Mouse (Mus musculus) lung, embryonic 14.5 days (tissue): Measurements from ENCODE around the gene Ptprc. TPM values are rescaled to one million over a fixed set of nuclear protein-coding genes. Genes with fewer than 3 reads are reported as not detected.
A peak's percentile ranks its signal among the peaks of the same experiment; 100 is the strongest.

Source experiments
- ATAC-seq: fragments of 200-750 bp; cut with Nextera tagmentation; 2 replicates; pipeline ENCODE4 v1.8.0; 2017; ENCODE audit warnings: mild to moderate bottlenecking, moderate TSS enrichment, moderate library complexity; ENCODE audit not compliant: insufficient read depth
- DNase-seq: peaks from one replicate; pipeline ENCODE4 v3.0.0-alpha.2; 2015
- H3K27ac ChIP-seq: fragments of 300-500 bp; sonication (generic); 2 replicates; pipeline ENCODE4 v1.5.1; 2014; ENCODE audit warnings: low read depth, mild to moderate bottlenecking, moderate library complexity
- H3K27me3 ChIP-seq: fragments of 300-500 bp; sonication (generic); 2 replicates; pipeline ENCODE4 v1.6.1; 2014; ENCODE audit warnings: low read length, control low read depth; ENCODE audit not compliant: insufficient read depth
- H3K36me3 ChIP-seq: fragments of 300-500 bp; sonication (generic); 2 replicates; pipeline ENCODE4 v1.6.1; 2014; ENCODE audit warnings: control low read depth; ENCODE audit not compliant: insufficient read depth
- H3K4me1 ChIP-seq: fragments of 300-500 bp; sonication (generic); 2 replicates; pipeline ENCODE4 v1.6.1; 2014; ENCODE audit warnings: antibody characterized with exemption, control low read depth; ENCODE audit not compliant: insufficient read depth
- H3K4me2 ChIP-seq: fragments of 300-500 bp; sonication (generic); 2 replicates; pipeline ENCODE4 v1.6.1; 2014; ENCODE audit warnings: mild to moderate bottlenecking
- H3K4me3 ChIP-seq: fragments of 300-500 bp; sonication (generic); 2 replicates; pipeline ENCODE4 v1.5.1; 2014; ENCODE audit warnings: low read depth, low read length
- H3K9ac ChIP-seq: fragments of 300-500 bp; sonication (generic); 2 replicates; pipeline ENCODE4 v1.6.1; 2014
- H3K9me3 ChIP-seq: fragments of 300-500 bp; sonication (generic); 2 replicates; pipeline ENCODE4 v1.6.1; 2016; ENCODE audit warnings: low read depth, low read length, control low read depth
- CTCF ChIP-seq: IDR thresholded peaks from 2 replicates; pipeline ENCODE4 v1.5.1; 2016; ENCODE audit warnings: antibody characterized with exemption, low read depth
- WGBS: fragments of 180-500 bp; shearing (Covaris S2); extraction: QIAGEN DNeasy Blood & Tissue Kit; methylation state at CpG from one replicate; pipeline ENCODE4 v1.1.7; 2014; 5-methylcytosine and 5-hydroxymethylcytosine counted together
- polyA plus RNA-seq: library from polyadenylated mRNA; unstranded; fragments of >200 nt; fragmentation: Nextera tagmentation; extraction: Ambion mirVana; gene quantifications from 2 replicates; pipeline ENCODE4 v1.2.1, GENCODE M21; 2014

The Ptprc gene
- polyA plus RNA-seq: 2.9 and 3.1 TPM in 2 replicates

DNA sequence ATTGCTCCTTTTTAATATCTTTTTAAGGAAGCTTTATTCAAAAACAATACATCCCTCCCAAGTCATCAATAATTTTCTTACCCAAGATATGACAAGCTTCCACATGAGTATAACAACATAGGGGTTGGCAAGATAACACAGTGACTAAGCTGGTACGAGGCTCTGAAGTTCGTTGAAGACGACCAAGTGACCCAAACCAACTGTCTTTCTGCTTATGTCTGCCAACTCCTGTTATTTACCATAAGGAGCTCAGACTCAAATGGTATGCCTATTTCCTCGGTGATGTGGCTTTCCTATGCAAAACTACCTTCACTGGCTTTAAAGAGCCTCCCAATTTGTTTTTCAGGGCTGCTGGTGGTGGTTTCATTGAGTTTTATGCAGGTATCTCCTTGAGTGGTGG, at the start of gene Ptprc:
TSS of gene Ptprc (minus strand) at position 215 of the 400 bp plus-strand sequence.
- DNase-seq: no peak
- no peaks in the 10 kb centered on the region for H3K36me3 ChIP-seq
- H3K27ac ChIP-seq: no peak within 1 kb of the TSS
- no peak within 1 kb of the TSS for H3K4me3 ChIP-seq
- ATAC-seq: no peak
- H3K9ac ChIP-seq: no peak within 1 kb of the TSS
- no peaks in the 10 kb centered on the region for H3K4me1 ChIP-seq
- WGBS: 58% methylated on average over 4 of the region's 4 CpGs
- H3K4me2 ChIP-seq: no peak within 1 kb of the TSS
- TF ChIP-seq CTCF: no peak
- H3K27me3 ChIP-seq: no peaks in the 10 kb centered on the region
- no peaks in the 10 kb centered on the region for H3K9me3 ChIP-seq

DNA sequence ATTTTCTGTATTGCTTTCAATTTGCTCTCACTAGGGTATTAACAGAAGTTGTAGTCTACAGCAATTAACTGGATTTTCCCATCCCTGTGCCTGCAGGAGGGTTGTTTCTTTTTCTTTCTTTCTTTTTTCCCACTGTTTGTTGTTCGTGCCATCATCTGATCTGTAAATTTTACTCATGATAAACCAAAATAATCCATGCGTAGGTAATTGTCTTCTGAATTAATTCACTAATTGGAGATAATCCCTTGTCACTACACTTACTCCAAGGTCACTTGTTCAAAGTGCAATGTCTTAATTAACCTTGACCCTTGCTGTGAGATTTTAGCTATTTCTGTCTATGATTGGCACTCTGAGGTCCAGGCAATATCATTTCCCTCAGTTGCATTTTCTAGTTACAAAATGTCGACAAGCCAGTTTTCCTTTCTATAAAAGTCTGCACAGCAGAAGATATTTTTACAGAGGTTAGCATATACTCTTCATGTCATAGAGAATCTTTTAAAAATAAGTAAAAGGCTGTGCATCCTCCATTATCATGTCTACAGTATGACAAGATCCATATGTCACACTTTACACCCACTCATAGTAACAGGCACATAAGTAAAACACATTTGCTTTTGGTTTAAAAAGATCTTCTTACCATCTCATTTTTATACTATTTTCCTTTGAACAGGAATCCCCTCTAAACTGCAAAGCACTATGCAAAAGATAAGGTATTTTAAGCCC, 39.4 kb upstream of the Ptprc start:
- WGBS: 73% methylated on average over 3 of the region's 3 CpGs
- H3K36me3 ChIP-seq: no peaks in the 10 kb centered on the region
- H3K4me1 ChIP-seq: no peaks in the 10 kb centered on the region
- no peaks in the 10 kb centered on the region for H3K9me3 ChIP-seq
- no peak for DNase-seq
- no peak for TF ChIP-seq CTCF
- no peak overlapping the region for H3K4me3 ChIP-seq
- no peaks in the 10 kb centered on the region for H3K27me3 ChIP-seq
- no peak overlapping the region for H3K9ac ChIP-seq
- no peak overlapping the region for H3K4me2 ChIP-seq
- ATAC-seq: no peak
- no peak overlapping the region for H3K27ac ChIP-seq

DNA sequence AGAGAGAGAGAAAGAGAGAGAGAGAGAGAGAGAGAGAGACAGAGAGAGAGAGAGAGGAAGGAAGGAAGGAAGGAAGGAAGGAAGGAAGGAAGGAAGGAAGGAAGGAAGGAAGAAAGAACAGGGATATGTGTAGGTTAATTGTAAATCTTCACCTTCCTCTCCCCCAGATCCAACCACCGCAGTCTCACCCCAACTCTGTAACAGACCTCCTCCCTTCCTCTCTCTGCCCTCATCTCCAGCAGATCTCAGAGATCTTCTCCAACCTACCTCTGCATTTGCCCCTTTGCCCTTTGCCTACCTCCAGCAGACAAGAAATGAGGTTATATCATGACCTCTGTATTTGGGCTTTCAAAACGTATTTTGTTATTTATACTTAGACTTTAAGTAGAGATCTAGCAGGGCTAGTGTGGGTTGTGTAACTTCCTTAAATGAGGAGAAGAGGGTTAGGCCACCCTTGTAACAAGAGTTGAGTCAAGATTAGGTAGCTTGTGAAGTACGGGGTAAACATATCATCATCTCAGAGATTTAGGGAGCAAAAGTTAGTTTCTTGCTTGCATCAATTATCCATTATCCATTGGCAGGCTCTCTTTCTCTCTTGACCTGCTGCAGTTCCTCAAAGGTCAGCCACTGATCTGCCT, 35.0 kb upstream of the Ptprc start:
- H3K9me3 ChIP-seq: no peaks in the 10 kb centered on the region
- no peaks in the 10 kb centered on the region for H3K36me3 ChIP-seq
- H3K4me2 ChIP-seq: no peak overlapping the region
- no peak overlapping the region for H3K4me3 ChIP-seq
- DNase-seq (no peak), ATAC-seq (no peak)
- H3K27ac ChIP-seq: no peak overlapping the region
- no peaks in the 10 kb centered on the region for H3K27me3 ChIP-seq
- 82% methylated on average over 3 of the region's 3 CpGs for WGBS
- no peak overlapping the region for H3K9ac ChIP-seq
- TF ChIP-seq CTCF: no peak
- no peaks in the 10 kb centered on the region for H3K4me1 ChIP-seq

DNA sequence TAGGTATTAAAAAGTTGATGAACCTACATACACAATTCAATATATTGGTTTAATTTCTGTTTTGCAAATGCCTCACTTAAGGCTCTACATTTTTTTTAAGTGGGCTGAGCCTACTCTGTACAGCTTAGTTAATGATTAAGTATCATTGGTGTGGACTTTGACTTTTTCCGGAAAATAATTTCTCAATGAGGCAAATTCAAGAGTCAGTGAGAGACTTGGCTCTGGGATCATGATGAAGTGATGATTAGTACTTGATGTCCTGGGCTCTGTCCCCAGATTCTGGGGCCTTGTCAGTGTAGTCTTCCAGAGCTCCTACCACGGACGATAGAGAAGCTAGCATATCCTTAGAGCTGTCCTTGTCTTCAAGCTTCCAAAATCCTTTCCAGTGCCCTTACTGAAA, 34.2 kb upstream of the Ptprc start:
- WGBS: 81% methylated on average over 3 of the region's 3 CpGs
- no peak for ATAC-seq
- DNase-seq: no peak
- no peaks in the 10 kb centered on the region for H3K27me3 ChIP-seq
- H3K9me3 ChIP-seq: no peaks in the 10 kb centered on the region
- no peak for TF ChIP-seq CTCF
- no peak overlapping the region for H3K4me3 ChIP-seq
- no peaks in the 10 kb centered on the region for H3K4me1 ChIP-seq
- no peak overlapping the region for H3K4me2 ChIP-seq
- no peak overlapping the region for H3K27ac ChIP-seq
- no peaks in the 10 kb centered on the region for H3K36me3 ChIP-seq
- H3K9ac ChIP-seq: no peak overlapping the region

DNA sequence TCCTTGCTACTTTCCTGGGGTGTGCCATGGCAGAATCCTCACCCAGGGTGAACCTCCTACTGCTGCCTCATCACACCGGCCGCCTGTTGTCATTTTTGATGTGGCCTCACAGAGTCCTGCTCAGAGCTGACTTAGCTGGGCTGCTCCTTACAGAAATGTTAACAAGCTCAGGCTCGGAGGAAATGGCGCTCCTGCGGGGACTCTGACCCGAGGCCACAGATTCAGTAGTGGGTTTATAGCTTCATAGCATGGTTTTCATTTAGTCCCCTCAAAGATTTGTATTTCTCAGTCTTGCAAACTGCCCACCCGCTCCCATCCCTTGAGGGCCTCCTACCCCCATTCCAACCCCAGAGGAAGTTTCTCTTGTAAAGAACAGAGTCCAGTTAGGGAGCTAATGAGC, 30.5 kb upstream of the Ptprc start:
- Histone ChIP-seq H3K4me2 (no peak overlapping the region), H3K27ac (no peak overlapping the region), H3K9me3 (no peaks in the 10 kb centered on the region), H3K27me3 (no peaks in the 10 kb centered on the region), H3K4me3 (no peak overlapping the region), H3K9ac (no peak overlapping the region), H3K36me3 (no peaks in the 10 kb centered on the region), H3K4me1 (no peaks in the 10 kb centered on the region)
- DNase-seq (no peak), ATAC-seq (no peak)
- no peak for TF ChIP-seq CTCF
- WGBS: 83% methylated on average over 7 of the region's 7 CpGs

DNA sequence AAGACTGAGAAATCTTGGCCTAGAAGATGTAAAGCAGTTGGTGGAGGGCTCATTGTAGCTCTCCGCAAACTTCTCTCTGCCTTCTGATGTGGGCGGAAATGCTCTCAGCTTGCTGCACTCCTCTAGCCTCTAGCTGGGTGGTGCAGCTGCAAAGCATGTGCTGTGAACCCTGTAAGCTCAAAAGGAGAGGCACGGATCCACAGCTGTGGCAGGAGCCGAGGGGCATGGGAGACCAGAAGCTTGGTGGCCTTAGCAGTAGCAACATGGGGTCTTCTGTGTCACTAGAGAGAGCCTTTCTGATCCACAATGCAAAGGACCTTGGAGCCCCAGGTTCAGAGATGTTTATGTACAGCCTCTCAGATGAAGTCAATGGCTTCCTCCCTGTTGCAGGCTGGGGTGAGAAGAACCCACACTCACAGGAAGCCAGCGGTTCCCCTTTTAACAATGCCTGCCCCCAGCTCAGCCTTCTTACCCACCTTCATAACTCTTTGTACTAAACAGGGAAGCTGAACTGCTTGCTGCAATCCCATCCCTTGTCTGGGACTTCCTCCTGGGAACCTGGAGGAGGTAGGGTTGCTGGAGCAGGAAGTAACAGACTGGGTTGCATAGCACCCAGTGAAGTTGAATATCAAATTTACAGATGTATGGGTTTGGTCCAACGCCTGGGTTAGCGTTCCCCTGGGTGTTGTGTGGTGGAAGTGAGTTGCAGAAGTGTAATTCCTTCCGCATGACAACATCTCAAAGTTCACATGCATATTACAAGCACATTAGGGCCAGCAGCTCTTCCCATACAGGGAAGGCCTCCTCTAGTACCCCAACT, 16.4 kb upstream of the Ptprc start:
- Histone ChIP-seq H3K4me3 (no peak overlapping the region), H3K9ac (no peak overlapping the region), H3K27ac (no peak overlapping the region), H3K4me1 (no peaks in the 10 kb centered on the region), H3K36me3 (no peaks in the 10 kb centered on the region), H3K4me2 (no peak overlapping the region), H3K27me3 (no peaks in the 10 kb centered on the region), H3K9me3 (no peaks in the 10 kb centered on the region)
- peak; percentile 7 for DNase-seq
- no peak for TF ChIP-seq CTCF
- no peak; the same call in 1 of the 2 replicates for ATAC-seq
- WGBS: 64% methylated on average over 8 of the region's 8 CpGs

DNA sequence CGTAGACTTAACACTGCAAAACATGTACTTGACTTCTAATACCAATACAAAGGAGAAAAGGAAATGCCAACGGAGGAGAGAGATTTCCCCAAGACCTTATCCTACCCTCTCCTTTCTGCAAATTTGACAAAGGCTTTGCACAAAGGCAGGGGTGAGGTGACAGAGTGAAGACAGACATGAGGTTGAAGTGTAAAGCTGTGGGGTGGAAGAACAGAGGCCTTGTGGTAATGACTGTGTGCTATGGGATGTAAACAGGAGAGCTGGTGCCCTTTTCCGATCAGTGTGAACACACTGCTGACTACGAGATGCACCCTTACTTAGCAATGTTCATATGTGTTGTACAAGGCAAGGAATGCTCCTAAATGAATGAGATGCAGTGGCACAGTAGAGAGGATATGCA, 12.6 kb upstream of the Ptprc start:
- no peak overlapping the region for H3K4me2 ChIP-seq
- no peak overlapping the region for H3K4me3 ChIP-seq
- ATAC-seq (no peak), DNase-seq (no peak)
- H3K9me3 ChIP-seq: no peaks in the 10 kb centered on the region
- no peak overlapping the region for H3K9ac ChIP-seq
- TF ChIP-seq CTCF: no peak
- H3K36me3 ChIP-seq: no peaks in the 10 kb centered on the region
- H3K27me3 ChIP-seq: no peaks in the 10 kb centered on the region
- H3K27ac ChIP-seq: no peak overlapping the region
- 73% methylated on average over 4 of the region's 4 CpGs for WGBS
- no peaks in the 10 kb centered on the region for H3K4me1 ChIP-seq
